Mouse (Mus musculus): ENCODE measurements around the gene Klhl35.

- TF ChIP-seq POLR2A (IDR thresholded peaks at IDR 0.05; ENCODE audit: insufficient read depth, low read depth, low read length) = no peak
- TF ChIP-seq CTCF (IDR thresholded peaks at IDR 0.05) = no peak
- no peak for TF ChIP-seq EP300 (IDR thresholded peaks at IDR 0.05; ENCODE audit: insufficient read depth, low read depth, low read length)
Observed at GRCm38 (mm10) chr7:99510087-99510501, 44.3 kb downstream of the Klhl35 start.

Measured in heart, adult 2 months (tissue).